Mouse (Mus musculus): ENCODE measurements around the gene Opn3. TPM values are rescaled to one million over a fixed set of nuclear protein-coding genes. Genes with fewer than 3 reads are reported as not detected.

Opn3 gene
- total RNA-seq, 2 experiments from 2014 or later = 10.1 to 11.3 TPM

GRCm38 (mm10) chr1:175668666-175669405, 23.7 kb downstream of the Opn3 start:
- no peak for DNase-seq (ENCODE audit: low spot score in 2 of 2)

GRCm38 (mm10) chr1:175659900-175660299, 32.7 kb downstream of the Opn3 start:
- DNase-seq (ENCODE audit: low spot score in 2 of 2) = no peak

DNA sequence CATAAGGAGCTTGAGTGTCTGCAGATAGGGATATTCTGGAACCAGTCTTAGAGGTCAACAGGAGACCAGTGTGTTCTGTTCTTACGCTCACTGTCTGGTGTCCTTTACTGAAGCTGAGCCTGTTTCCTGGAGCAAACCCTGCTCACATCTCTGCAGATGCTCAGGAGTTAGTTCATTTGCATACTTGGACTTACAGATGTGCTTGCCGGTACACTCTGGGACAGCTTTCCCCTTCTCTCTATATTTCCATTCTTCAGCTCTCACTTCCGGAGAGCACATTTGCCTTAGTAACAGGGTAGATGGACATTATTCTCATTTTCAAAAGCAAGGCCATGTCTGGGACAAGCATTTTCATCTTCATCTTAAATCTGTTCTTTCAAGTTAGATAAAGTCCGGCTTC, 44.0 kb downstream of the Opn3 start:
- no peak for DNase-seq (ENCODE audit: low spot score in 2 of 2)

GRCm38 (mm10) chr1:175646952-175647351, 45.6 kb downstream of the Opn3 start:
- no peak for DNase-seq (ENCODE audit: low spot score in 2 of 2)

GRCm38 (mm10) chr1:175643496-175644265, 48.9 kb downstream of the Opn3 start:
- DNase-seq (ENCODE audit: low spot score in 2 of 2) = no peak

GRCm38 (mm10) chr1:175640435-175641150, 52.0 kb downstream of the Opn3 start:
- DNase-seq (ENCODE audit: low spot score in 2 of 2) = no peak

GRCm38 (mm10) chr1:175639072-175639471, 53.5 kb downstream of the Opn3 start:
- DNase-seq (ENCODE audit: low spot score in 2 of 2) = no peak

DNA sequence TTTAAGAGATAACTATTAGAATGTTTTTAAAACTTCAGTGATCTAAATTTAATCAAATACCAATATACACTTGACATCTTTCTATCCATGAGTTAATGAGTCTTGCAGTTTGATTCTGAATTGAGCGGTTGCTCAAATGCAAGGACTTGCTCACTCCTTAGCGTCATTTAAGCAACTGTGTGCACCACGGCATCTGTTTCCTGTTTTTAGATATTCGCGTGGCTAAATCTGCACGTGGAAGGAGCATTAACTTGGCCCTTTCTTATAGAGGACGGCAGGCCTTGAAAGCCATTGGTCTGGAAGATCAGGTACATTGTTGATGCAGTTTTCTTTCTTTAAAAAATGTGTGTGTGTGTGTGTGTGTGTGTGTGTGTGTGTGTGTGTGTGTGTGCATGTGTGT, 54.9 kb downstream of the Opn3 start:
- DNase-seq (ENCODE audit: low spot score in 2 of 2) = no peak

GRCm38 (mm10) chr1:175632470-175632869, 60.1 kb downstream of the Opn3 start:
- no peak for DNase-seq (ENCODE audit: low spot score in 2 of 2)

GRCm38 (mm10) chr1:175631721-175632221, 60.8 kb downstream of the Opn3 start:
- no peak for DNase-seq (ENCODE audit: low spot score in 2 of 2)

DNA sequence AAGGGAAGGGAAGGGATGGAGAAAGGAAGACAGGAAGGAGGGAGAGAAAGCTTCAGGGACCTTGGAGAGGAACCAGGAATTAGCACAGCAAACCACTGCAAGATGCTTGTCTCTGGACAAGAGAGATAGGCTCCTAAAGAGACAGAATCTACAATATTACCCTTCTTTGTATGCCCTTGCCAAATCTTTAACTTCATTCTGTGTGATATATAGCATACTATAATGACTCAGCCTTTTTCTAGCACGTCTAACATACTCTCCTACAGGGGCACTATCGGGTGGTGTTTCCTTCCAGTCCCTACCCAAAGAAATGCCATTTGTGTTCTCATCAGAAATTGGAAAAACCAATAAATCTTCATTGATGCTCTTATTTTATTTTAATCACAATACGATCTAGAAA, 61.5 kb downstream of the Opn3 start:
- no peak for DNase-seq (ENCODE audit: low spot score in 2 of 2)

DNA sequence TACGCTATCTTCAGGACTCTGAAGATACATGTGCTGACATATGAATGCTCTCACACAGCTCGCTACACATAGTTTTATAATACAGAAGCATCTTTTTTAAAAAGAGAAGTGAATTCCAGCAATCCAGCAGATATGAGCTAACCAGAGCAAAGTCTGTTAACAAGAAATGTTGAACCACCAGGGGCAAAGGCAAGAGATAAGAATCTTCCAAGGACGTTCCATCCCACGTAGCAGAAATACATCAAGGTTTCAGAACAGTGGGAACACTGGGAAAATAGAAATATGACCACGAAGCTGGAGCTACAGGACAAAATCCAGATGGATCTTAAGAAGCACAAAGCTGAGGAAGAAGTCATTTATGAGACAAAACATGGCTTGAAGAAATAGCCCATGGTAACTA, 62.2 kb downstream of the Opn3 start:
- no peak for DNase-seq (ENCODE audit: low spot score in 2 of 2)

GRCm38 (mm10) chr1:175629248-175629647, 63.3 kb downstream of the Opn3 start:
- DNase-seq (ENCODE audit: low spot score in 2 of 2) = no peak

DNA sequence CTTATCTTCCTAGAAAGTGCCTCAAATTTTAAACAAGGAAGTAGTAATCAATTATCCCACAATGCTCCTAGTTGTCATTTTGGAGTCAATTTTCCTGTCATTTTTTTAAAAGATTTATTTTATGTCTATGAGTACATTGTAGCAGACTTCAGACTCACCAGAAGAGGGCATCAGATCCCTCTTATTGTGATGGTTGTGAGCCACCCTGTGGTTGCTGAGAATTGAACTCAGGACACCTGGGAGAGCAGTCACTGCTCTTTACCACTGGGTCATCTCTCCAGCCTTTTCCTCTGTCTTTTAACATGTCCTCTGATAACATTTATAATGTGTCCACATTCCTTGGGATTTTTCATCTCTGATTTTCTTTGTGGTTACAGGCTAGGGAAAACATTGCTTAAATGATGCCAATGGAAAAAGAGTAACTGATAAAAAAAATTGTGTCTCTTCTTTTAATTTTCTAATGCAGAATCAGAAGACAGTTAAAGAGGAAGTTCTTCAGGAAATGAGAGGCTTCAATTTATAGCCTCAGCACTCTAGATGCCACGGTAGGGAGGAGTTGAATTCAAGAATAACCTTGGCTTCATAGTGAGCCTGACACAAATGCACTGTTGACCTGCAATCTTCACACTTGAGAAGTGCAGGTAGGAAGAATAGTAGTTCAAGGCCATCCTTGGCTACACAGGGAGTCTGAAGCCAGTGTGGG, 66.4 kb downstream of the Opn3 start:
- DNase-seq (ENCODE audit: low spot score in 2 of 2) = no peak

GRCm38 (mm10) chr1:175625257-175625879, 67.2 kb downstream of the Opn3 start, which contains the start of gene Fh1:
Gene Fh1, minus strand, starts transcription at chr1:175625635.
- DNase-seq (ENCODE audit: low spot score in 2 of 2) = peak; percentile 89 to 95

DNA sequence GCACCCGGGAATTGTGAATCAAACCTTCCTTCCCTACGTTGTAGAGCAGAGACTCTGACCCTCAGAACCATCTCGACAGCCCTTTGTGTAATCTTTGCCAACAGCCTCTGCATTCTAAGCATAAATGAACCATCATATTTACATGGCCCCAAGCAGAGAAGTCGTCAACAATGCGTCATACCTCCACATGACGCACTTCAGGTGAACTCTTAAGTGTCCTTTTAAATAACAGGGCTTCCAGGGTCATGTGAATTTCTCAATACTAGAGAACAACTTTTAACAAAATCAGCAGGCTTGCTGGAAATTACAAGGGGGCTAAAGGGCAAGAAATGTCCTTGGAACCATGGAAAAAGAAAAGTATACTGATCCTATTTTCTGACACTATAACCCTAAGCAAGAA, 68.9 kb downstream of the Opn3 start:
- no peak for DNase-seq (ENCODE audit: low spot score in 2 of 2)

DNA sequence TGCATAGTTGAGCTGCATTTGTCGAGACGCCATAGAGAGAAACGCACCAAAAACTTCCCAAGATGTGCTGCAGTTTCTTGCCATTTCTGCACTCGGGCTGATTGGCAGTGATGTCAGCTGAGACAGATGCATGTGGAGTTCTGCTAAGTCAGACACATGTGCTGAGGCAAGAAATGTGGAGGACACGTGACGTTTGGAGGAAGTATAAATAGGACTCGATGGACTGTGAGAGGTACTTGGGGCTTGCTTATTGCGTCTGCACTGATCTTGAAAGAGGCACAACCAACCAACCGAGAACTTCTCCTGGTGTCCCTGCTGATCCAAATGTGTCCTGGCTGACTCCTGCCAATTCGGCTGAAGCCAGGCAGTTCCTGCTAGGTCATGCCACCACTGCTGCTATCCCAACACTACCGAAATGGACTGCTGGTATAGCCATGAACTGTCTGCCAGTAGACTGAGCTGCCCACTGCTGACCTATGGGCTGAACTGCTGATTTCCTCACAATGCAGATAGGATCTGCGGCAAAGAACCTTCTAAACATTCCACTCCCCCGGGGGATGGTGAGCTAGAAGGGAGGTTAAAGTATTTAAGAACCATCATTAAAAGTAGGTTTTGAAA, 72.7 kb downstream of the Opn3 start, which contains the start of gene Kmo:
Gene Kmo, plus strand, starts transcription at position 568 of the 618 bp plus-strand sequence.
- no peak for DNase-seq (ENCODE audit: low spot score in 2 of 2)

GRCm38 (mm10) chr1:175614992-175615391, 77.6 kb downstream of the Opn3 start:
- no peak for DNase-seq (ENCODE audit: low spot score in 2 of 2)
